Mouse (Mus musculus): ENCODE data around the gene Slc43a2.

- no peak for TF ChIP-seq CTCF (IDR thresholded peaks at IDR 0.05; ENCODE audit: insufficient read depth, low read depth, low read length)
- TF ChIP-seq POLR2A (IDR thresholded peaks at IDR 0.05; ENCODE audit: insufficient read depth, low read depth, low read length) = no peak
Measured at GRCm38 (mm10) chr11:75581495-75582149, 50.1 kb downstream of the Slc43a2 start.

Data from olfactory bulb, adult 2 months (tissue).